23 mouse cellular contexts compared by ENCODE assay signal in genomic region chr7:113107965-113108364, GRCm38 (mm10).
DNase-seq lines count a peak whose midpoint lies in the region; ATAC-seq and TF ChIP-seq lines count a peak whose summit lies in the region.
"Had no signal": no experiment of that assay in that cellular context is flagged by ENCODE, and none has a peak within 500 bp of the region (broad histone marks: within the 10 kb centered on the region; RNA-seq: fewer than 3 reads in every experiment).

No protein-coding gene starts in this region.

- peak; percentile 77 for DNase-seq in heart, embryonic 10.5 days (ENCODE audit: low spot score)
- DNase-seq in heart, postnatal 25 days (ENCODE audit: low spot score), result no peak
- DNase-seq in heart, adult 2 months, result no peak
- no peak for DNase-seq in stomach, postnatal 0 days (ENCODE audit: low spot score)
- no peak for DNase-seq in spleen, postnatal 36 days (ENCODE audit: low spot score in 2 of 2)
- DNase-seq: adrenal gland, adult 2 months; adrenal gland, postnatal 10 days; adrenal gland, postnatal 25 days; cerebellum, adult 11 months; cerebellum, adult 18-20 months; cerebellum, adult 8-10 months; cerebellum, adult 9-11 months; cerebellum, postnatal 14 days; cerebellum, postnatal 36 days; embryo, embryonic 11 days had no signal

- no peaks in the 10 kb centered on the region for H3K4me1 ChIP-seq in heart, embryonic 10.5 days
- no peaks in the 10 kb centered on the region for H3K4me1 ChIP-seq in heart, embryonic 12.5 days (replicated peaks)
- no peaks in the 10 kb centered on the region for H3K4me1 ChIP-seq in heart, adult 2 months (ENCODE audit: control insufficient read depth, insufficient read depth, low read length)
- 0 out of 2 replicates have a peak, but pooled peaks cover 8% of the 10 kb centered on the region for H3K4me1 ChIP-seq in stomach, embryonic 16.5 days (ENCODE audit: control insufficient read depth, insufficient read depth, low read length)
- no peaks in the 10 kb centered on the region; the same call in 1 of the 2 replicates for H3K4me1 ChIP-seq in stomach, postnatal 0 days (replicated peaks; ENCODE audit: control insufficient read depth, insufficient read depth)
- H3K4me1 ChIP-seq: embryonic facial prominence, embryonic 15.5 days had no signal

- peak overlapping the region; percentile 16; the same call in 1 of the 2 replicates for H3K27ac ChIP-seq in heart, embryonic 10.5 days
- H3K27ac ChIP-seq in heart, embryonic 12.5 days (ENCODE audit: poor library complexity, severe bottlenecking), result no peak overlapping the region
- H3K27ac ChIP-seq in heart, adult 2 months, result no peak overlapping the region
- H3K27ac ChIP-seq in stomach, embryonic 16.5 days (ENCODE audit: low read length), result 0 out of 2 replicates have a peak overlapping the region, but pooled peaks have one; percentile 4
- no peak overlapping the region for H3K27ac ChIP-seq in stomach, postnatal 0 days (replicated peaks)
- H3K27ac ChIP-seq: embryonic facial prominence, embryonic 13.5 days; embryonic facial prominence, embryonic 15.5 days; forebrain, embryonic 10.5 days; forebrain, embryonic 12.5 days had no signal

- ATAC-seq in heart, embryonic 12.5 days (ENCODE audit: insufficient number of reproducible peaks, low FRiP score), result peak; percentile 72
- no peak for ATAC-seq in stomach, embryonic 16.5 days (ENCODE audit: insufficient read depth, low FRiP score)
- no peak for ATAC-seq in stomach, postnatal 0 days (ENCODE audit: low FRiP score, low TSS enrichment)
- ATAC-seq: forebrain, embryonic 14.5 days had no signal

- no peak overlapping the region for H3K4me2 ChIP-seq in heart, embryonic 12.5 days
- H3K4me2 ChIP-seq in stomach, embryonic 16.5 days (ENCODE audit: low read depth, low read length), result no peak overlapping the region
- H3K4me2 ChIP-seq in stomach, postnatal 0 days (replicated peaks; ENCODE audit: low read depth), result no peak overlapping the region
- H3K4me2 ChIP-seq: embryonic facial prominence, embryonic 13.5 days; embryonic facial prominence, embryonic 15.5 days; forebrain, embryonic 12.5 days had no signal

- no peak for TF ChIP-seq CTCF in heart, adult 2 months (IDR thresholded peaks at IDR 0.05)
- no peak for TF ChIP-seq CTCF in stomach, postnatal 0 days (IDR thresholded peaks at IDR 0.05; ENCODE audit: low read depth)

- no peak for TF ChIP-seq POLR2A in heart, adult 2 months (IDR thresholded peaks at IDR 0.05; ENCODE audit: insufficient read depth, low read depth, low read length)

- 72% methylated on average over 5 of the region's 5 CpGs for WGBS in heart, embryonic 10.5 days
- 74% methylated on average over 5 of the region's 5 CpGs for WGBS in heart, embryonic 12.5 days
- WGBS in heart, adult 2 months, result 85% methylated on average over 5 of the region's 5 CpGs
- WGBS in stomach, embryonic 16.5 days, result 77% methylated on average over 5 of the region's 5 CpGs
- WGBS in stomach, postnatal 0 days, result 82% methylated on average over 5 of the region's 5 CpGs

- no peak overlapping the region for H3K4me3 ChIP-seq in heart, embryonic 10.5 days
- H3K4me3 ChIP-seq in heart, embryonic 12.5 days, result no peak overlapping the region
- H3K4me3 ChIP-seq in heart, adult 2 months, result no peak overlapping the region
- no peak overlapping the region for H3K4me3 ChIP-seq in stomach, embryonic 16.5 days (replicated peaks; ENCODE audit: low read length)
- no peak overlapping the region for H3K4me3 ChIP-seq in stomach, postnatal 0 days (ENCODE audit: low read depth, low read length)
- H3K4me3 ChIP-seq: embryonic facial prominence, embryonic 13.5 days; embryonic facial prominence, embryonic 15.5 days; erythroblast, embryonic 14.5 days; forebrain, embryonic 10.5 days; forebrain, embryonic 12.5 days had no signal

- intact Hi-C loops in heart, postnatal 25 days (cut with DNase I), result no loop called here
- intact Hi-C loops in heart, adult 2 months (cut with DNase I), result no loop called here

- H3K9me3 ChIP-seq in heart, embryonic 10.5 days, result no peaks in the 10 kb centered on the region
- no peaks in the 10 kb centered on the region for H3K9me3 ChIP-seq in heart, embryonic 12.5 days (replicated peaks)
- no peaks in the 10 kb centered on the region for H3K9me3 ChIP-seq in stomach, embryonic 16.5 days (replicated peaks; ENCODE audit: control insufficient read depth, low read length)
- H3K9me3 ChIP-seq in stomach, postnatal 0 days (ENCODE audit: control insufficient read depth, low read length), result no peaks in the 10 kb centered on the region
- H3K9me3 ChIP-seq: embryonic facial prominence, embryonic 13.5 days; embryonic facial prominence, embryonic 15.5 days; forebrain, embryonic 10.5 days; forebrain, embryonic 12.5 days had no signal

- no peaks in the 10 kb centered on the region for H3K27me3 ChIP-seq in heart, embryonic 10.5 days (ENCODE audit: insufficient read depth, poor library complexity, severe bottlenecking)
- no peaks in the 10 kb centered on the region for H3K27me3 ChIP-seq in heart, embryonic 12.5 days (replicated peaks)
- no peaks in the 10 kb centered on the region for H3K27me3 ChIP-seq in heart, adult 2 months (ENCODE audit: control insufficient read depth, insufficient read depth, low read length)
- no peaks in the 10 kb centered on the region for H3K27me3 ChIP-seq in stomach, embryonic 16.5 days (ENCODE audit: control insufficient read depth, insufficient read depth, low read length)
- H3K27me3 ChIP-seq in stomach, postnatal 0 days (ENCODE audit: control insufficient read depth, insufficient read depth, low read length), result no peaks in the 10 kb centered on the region
- H3K27me3 ChIP-seq: embryonic facial prominence, embryonic 13.5 days; embryonic facial prominence, embryonic 15.5 days; forebrain, embryonic 12.5 days had no signal

- H3K79me2 ChIP-seq in heart, adult 2 months (replicated peaks; ENCODE audit: control insufficient read depth, insufficient read depth, low read length), result no peaks in the 10 kb centered on the region

- no peaks in the 10 kb centered on the region for H3K36me3 ChIP-seq in heart, embryonic 10.5 days
- no peaks in the 10 kb centered on the region for H3K36me3 ChIP-seq in heart, embryonic 12.5 days
- H3K36me3 ChIP-seq in heart, adult 2 months (ENCODE audit: control insufficient read depth, insufficient read depth, low read length), result no peaks in the 10 kb centered on the region
- H3K36me3 ChIP-seq in stomach, embryonic 16.5 days (ENCODE audit: control insufficient read depth, insufficient read depth, low read length), result no peaks in the 10 kb centered on the region
- no peaks in the 10 kb centered on the region for H3K36me3 ChIP-seq in stomach, postnatal 0 days (ENCODE audit: control insufficient read depth, insufficient read depth, low read length)
- H3K36me3 ChIP-seq: embryonic facial prominence, embryonic 13.5 days; embryonic facial prominence, embryonic 15.5 days; forebrain, embryonic 10.5 days; forebrain, embryonic 12.5 days had no signal

- no peak for TF ChIP-seq EP300 in heart, adult 2 months (IDR thresholded peaks at IDR 0.05; ENCODE audit: insufficient read depth, low read depth, low read length)
- no peak for TF ChIP-seq EP300 in stomach, postnatal 0 days (optimal IDR thresholded peaks at IDR 0.05)

- H3K9ac ChIP-seq in heart, embryonic 12.5 days, result no peak overlapping the region
- H3K9ac ChIP-seq in heart, adult 2 months (ENCODE audit: low read depth, low read length), result no peak overlapping the region
- H3K9ac ChIP-seq in stomach, embryonic 16.5 days (ENCODE audit: low read length), result no peak overlapping the region
- H3K9ac ChIP-seq in stomach, postnatal 0 days (ENCODE audit: low read length), result no peak overlapping the region
- H3K9ac ChIP-seq: embryonic facial prominence, embryonic 13.5 days; embryonic facial prominence, embryonic 15.5 days; forebrain, embryonic 12.5 days had no signal

Comparison
In these comparisons a context has a peak if more than half of its experiments do, and no peak if none do; other contexts are left out.
1. H3K27ac ChIP-seq: peak in heart, embryonic 10.5 days (single experiment) and stomach, embryonic 16.5 days (single experiment); none in heart, embryonic 12.5 days (single experiment), heart, adult 2 months (single experiment) and stomach, postnatal 0 days (single experiment).